Mouse (Mus musculus): ENCODE data around the gene Asb15. TPM values are rescaled to one million over a fixed set of nuclear protein-coding genes. Genes with fewer than 3 reads are reported as not detected.

Asb15 gene
- polyA plus RNA-seq, 1 experiment from 2014 or later, result 0.12 TPM

GRCm38 (mm10) chr6:24554427-24555086 lies 26.6 kb downstream of the Asb15 start:
- no peaks in the 10 kb centered on the region for H3K9me3 ChIP-seq (ENCODE audit: control insufficient read depth, low read length)
- H3K36me3 ChIP-seq (replicated peaks; ENCODE audit: control insufficient read depth, insufficient read depth), result no peaks in the 10 kb centered on the region
- H3K4me1 ChIP-seq (replicated peaks; ENCODE audit: control insufficient read depth, insufficient read depth, low read length), result no peaks in the 10 kb centered on the region
- DNase-seq (ENCODE audit: low spot score), result no peak
- H3K4me2 ChIP-seq (replicated peaks), result no peak overlapping the region
- no peaks in the 10 kb centered on the region for H3K27me3 ChIP-seq (ENCODE audit: control insufficient read depth, insufficient read depth, low read length)
- no peak overlapping the region for H3K27ac ChIP-seq
- 81% methylated on average over 11 of the region's 11 CpGs for WGBS
- no peak overlapping the region for H3K4me3 ChIP-seq (replicated peaks; ENCODE audit: low read length)
- no peak overlapping the region for H3K9ac ChIP-seq
- no peak for ATAC-seq (ENCODE audit: low FRiP score)

- ATAC-seq (ENCODE audit: low FRiP score) (no peak), DNase-seq (ENCODE audit: low spot score) (no peak)
- no peaks in the 10 kb centered on the region for H3K9me3 ChIP-seq (ENCODE audit: control insufficient read depth, low read length)
- no peak overlapping the region for H3K4me2 ChIP-seq (replicated peaks)
- H3K36me3 ChIP-seq (replicated peaks; ENCODE audit: control insufficient read depth, insufficient read depth), result no peaks in the 10 kb centered on the region
- no peak overlapping the region for H3K27ac ChIP-seq
- no peak overlapping the region for H3K9ac ChIP-seq
- no peaks in the 10 kb centered on the region for H3K4me1 ChIP-seq (replicated peaks; ENCODE audit: control insufficient read depth, insufficient read depth, low read length)
- 87% methylated on average over 2 of the region's 2 CpGs for WGBS
- no peak overlapping the region for H3K4me3 ChIP-seq (replicated peaks; ENCODE audit: low read length)
- no peaks in the 10 kb centered on the region for H3K27me3 ChIP-seq (ENCODE audit: control insufficient read depth, insufficient read depth, low read length)
These were observed 27.5 kb downstream of the Asb15 start for GRCm38 (mm10) chr6:24555488-24555887.

- Histone ChIP-seq H3K36me3 (replicated peaks; ENCODE audit: control insufficient read depth, insufficient read depth) (no peaks in the 10 kb centered on the region), H3K9me3 (ENCODE audit: control insufficient read depth, low read length) (no peaks in the 10 kb centered on the region), H3K9ac (no peak overlapping the region), H3K27me3 (ENCODE audit: control insufficient read depth, insufficient read depth, low read length) (no peaks in the 10 kb centered on the region), H3K4me1 (replicated peaks; ENCODE audit: control insufficient read depth, insufficient read depth, low read length) (no peaks in the 10 kb centered on the region), H3K27ac (no peak overlapping the region), H3K4me2 (replicated peaks) (no peak overlapping the region), H3K4me3 (replicated peaks; ENCODE audit: low read length) (no peak overlapping the region)
- ATAC-seq (ENCODE audit: low FRiP score), result no peak
- 77% methylated on average over 9 of the region's 9 CpGs for WGBS
- DNase-seq (ENCODE audit: low spot score), result no peak
These were observed 36.1 kb downstream of the Asb15 start for GRCm38 (mm10) chr6:24564081-24564480.

- Histone ChIP-seq H3K27ac (no peak overlapping the region), H3K36me3 (replicated peaks; ENCODE audit: control insufficient read depth, insufficient read depth) (no peaks in the 10 kb centered on the region), H3K9ac (no peak overlapping the region), H3K27me3 (ENCODE audit: control insufficient read depth, insufficient read depth, low read length) (no peaks in the 10 kb centered on the region), H3K4me1 (replicated peaks; ENCODE audit: control insufficient read depth, insufficient read depth, low read length) (no peaks in the 10 kb centered on the region), H3K4me2 (replicated peaks) (no peak overlapping the region), H3K4me3 (replicated peaks; ENCODE audit: low read length) (no peak overlapping the region), H3K9me3 (ENCODE audit: control insufficient read depth, low read length) (no peaks in the 10 kb centered on the region)
- DNase-seq (ENCODE audit: low spot score) (no peak), ATAC-seq (ENCODE audit: low FRiP score) (no peak)
- 98% methylated on average over 1 of the region's 1 CpGs for WGBS
These were observed 36.9 kb downstream of the Asb15 start for GRCm38 (mm10) chr6:24564886-24565285.

GRCm38 (mm10) chr6:24568963-24569362 lies 41.0 kb downstream of the Asb15 start:
- Histone ChIP-seq H3K27ac (no peak overlapping the region), H3K9me3 (ENCODE audit: control insufficient read depth, low read length) (no peaks in the 10 kb centered on the region), H3K27me3 (ENCODE audit: control insufficient read depth, insufficient read depth, low read length) (no peaks in the 10 kb centered on the region), H3K36me3 (replicated peaks; ENCODE audit: control insufficient read depth, insufficient read depth) (no peaks in the 10 kb centered on the region), H3K9ac (no peak overlapping the region), H3K4me3 (replicated peaks; ENCODE audit: low read length) (no peak overlapping the region), H3K4me1 (replicated peaks; ENCODE audit: control insufficient read depth, insufficient read depth, low read length) (no peaks in the 10 kb centered on the region), H3K4me2 (replicated peaks) (no peak overlapping the region)
- DNase-seq (ENCODE audit: low spot score), result no peak
- WGBS, result 86% methylated on average over 5 of the region's 5 CpGs
- ATAC-seq (ENCODE audit: low FRiP score), result no peak

- Histone ChIP-seq H3K36me3 (replicated peaks; ENCODE audit: control insufficient read depth, insufficient read depth) (no peaks in the 10 kb centered on the region), H3K27ac (no peak overlapping the region), H3K4me2 (replicated peaks) (no peak overlapping the region), H3K9me3 (ENCODE audit: control insufficient read depth, low read length) (no peaks in the 10 kb centered on the region), H3K9ac (no peak overlapping the region), H3K4me3 (replicated peaks; ENCODE audit: low read length) (no peak overlapping the region), H3K4me1 (replicated peaks; ENCODE audit: control insufficient read depth, insufficient read depth, low read length) (no peaks in the 10 kb centered on the region), H3K27me3 (ENCODE audit: control insufficient read depth, insufficient read depth, low read length) (no peaks in the 10 kb centered on the region)
- no peak for ATAC-seq (ENCODE audit: low FRiP score)
- WGBS, result 98% methylated on average over 1 of the region's 1 CpGs
- no peak for DNase-seq (ENCODE audit: low spot score)
These were observed 41.8 kb downstream of the Asb15 start for GRCm38 (mm10) chr6:24569711-24570110.

- no peaks in the 10 kb centered on the region for H3K27me3 ChIP-seq (ENCODE audit: control insufficient read depth, insufficient read depth, low read length)
- no peaks in the 10 kb centered on the region for H3K36me3 ChIP-seq (replicated peaks; ENCODE audit: control insufficient read depth, insufficient read depth)
- ATAC-seq (ENCODE audit: low FRiP score) (no peak), DNase-seq (ENCODE audit: low spot score) (no peak)
- H3K4me1 ChIP-seq (replicated peaks; ENCODE audit: control insufficient read depth, insufficient read depth, low read length), result no peaks in the 10 kb centered on the region
- no peak overlapping the region for H3K27ac ChIP-seq
- H3K9ac ChIP-seq, result no peak overlapping the region
- 74% methylated on average over 11 of the region's 11 CpGs for WGBS
- H3K4me2 ChIP-seq (replicated peaks), result no peak overlapping the region
- H3K4me3 ChIP-seq (replicated peaks; ENCODE audit: low read length), result no peak overlapping the region
- H3K9me3 ChIP-seq (ENCODE audit: control insufficient read depth, low read length), result no peaks in the 10 kb centered on the region
These were observed 42.3 kb downstream of the Asb15 start for GRCm38 (mm10) chr6:24570278-24570677.

- DNase-seq (ENCODE audit: low spot score) (no peak), ATAC-seq (ENCODE audit: low FRiP score) (no peak)
- WGBS, result 83% methylated on average over 6 of the region's 6 CpGs
- H3K9me3 ChIP-seq (ENCODE audit: control insufficient read depth, low read length), result no peaks in the 10 kb centered on the region
- H3K4me1 ChIP-seq (replicated peaks; ENCODE audit: control insufficient read depth, insufficient read depth, low read length), result no peaks in the 10 kb centered on the region
- H3K9ac ChIP-seq, result no peak overlapping the region
- H3K4me2 ChIP-seq (replicated peaks), result no peak overlapping the region
- H3K27me3 ChIP-seq (ENCODE audit: control insufficient read depth, insufficient read depth, low read length), result no peaks in the 10 kb centered on the region
- H3K4me3 ChIP-seq (replicated peaks; ENCODE audit: low read length), result no peak overlapping the region
- H3K27ac ChIP-seq, result no peak overlapping the region
- H3K36me3 ChIP-seq (replicated peaks; ENCODE audit: control insufficient read depth, insufficient read depth), result no peaks in the 10 kb centered on the region
These were observed 43.2 kb downstream of the Asb15 start for GRCm38 (mm10) chr6:24571126-24571525.

- Histone ChIP-seq H3K4me2 (replicated peaks) (no peak overlapping the region), H3K27me3 (ENCODE audit: control insufficient read depth, insufficient read depth, low read length) (no peaks in the 10 kb centered on the region), H3K36me3 (replicated peaks; ENCODE audit: control insufficient read depth, insufficient read depth) (no peaks in the 10 kb centered on the region), H3K27ac (no peak overlapping the region), H3K9ac (no peak overlapping the region), H3K9me3 (ENCODE audit: control insufficient read depth, low read length) (no peaks in the 10 kb centered on the region), H3K4me3 (replicated peaks; ENCODE audit: low read length) (no peak overlapping the region), H3K4me1 (replicated peaks; ENCODE audit: control insufficient read depth, insufficient read depth, low read length) (no peaks in the 10 kb centered on the region)
- no peak for ATAC-seq (ENCODE audit: low FRiP score)
- 92% methylated on average over 14 of the region's 14 CpGs for WGBS
- DNase-seq (ENCODE audit: low spot score), result no peak
These were observed 44.5 kb downstream of the Asb15 start for GRCm38 (mm10) chr6:24572431-24572830.

- ATAC-seq (ENCODE audit: low FRiP score) (no peak), DNase-seq (ENCODE audit: low spot score) (no peak)
- H3K27ac ChIP-seq, result no peak overlapping the region
- no peak overlapping the region for H3K4me3 ChIP-seq (replicated peaks; ENCODE audit: low read length)
- H3K4me1 ChIP-seq (replicated peaks; ENCODE audit: control insufficient read depth, insufficient read depth, low read length), result no peaks in the 10 kb centered on the region
- H3K27me3 ChIP-seq (ENCODE audit: control insufficient read depth, insufficient read depth, low read length), result no peaks in the 10 kb centered on the region
- H3K9ac ChIP-seq, result no peak overlapping the region
- H3K9me3 ChIP-seq (ENCODE audit: control insufficient read depth, low read length), result no peaks in the 10 kb centered on the region
- H3K4me2 ChIP-seq (replicated peaks), result no peak overlapping the region
- H3K36me3 ChIP-seq (replicated peaks; ENCODE audit: control insufficient read depth, insufficient read depth), result no peaks in the 10 kb centered on the region
These were observed 45.4 kb downstream of the Asb15 start for GRCm38 (mm10) chr6:24573319-24573718.
